Mouse (Mus musculus): ENCODE measurements at regions not wholly inside any gene's neighbourhood (a gene's known extent, or its start where the extent isn't known, plus 50 kb on each side); places are given as distances from the start of the nearest gene placed in this dataset.

- WGBS (ENCODE audit: insufficient replicate concordance) = 28% methylated on average over 3 of the region's 3 CpGs
- TF ChIP-seq EP300 (IDR thresholded peaks at IDR 0.05; ENCODE audit: low read depth) = no peak
- TF ChIP-seq CTCF (IDR thresholded peaks at IDR 0.05; ENCODE audit: low read depth) = no peak
- no peak overlapping the region for H3K4me2 ChIP-seq (ENCODE audit: low read depth)
- H3K27me3 ChIP-seq (ENCODE audit: control insufficient read depth, insufficient read depth, low read length) = no peaks in the 10 kb centered on the region
- H3K9me3 ChIP-seq (ENCODE audit: control insufficient read depth, low read length) = no peaks in the 10 kb centered on the region
- no peak overlapping the region for H3K27ac ChIP-seq
- no peaks in the 10 kb centered on the region for H3K4me1 ChIP-seq (replicated peaks; ENCODE audit: control insufficient read depth in 2 of 2, insufficient read depth in 2 of 2, low read length in 1 of 2)
- no peak overlapping the region for H3K9ac ChIP-seq (replicated peaks)
- H3K4me3 ChIP-seq (ENCODE audit: insufficient read depth in 1 of 2, low read depth in 2 of 2, low read length in 2 of 2) = no peak overlapping the region
- no peak for DNase-seq (ENCODE audit: low read depth in 3 of 3, low spot score in 3 of 3)
- ATAC-seq (ENCODE audit: insufficient read depth) = no peak
- H3K36me3 ChIP-seq (replicated peaks; ENCODE audit: control insufficient read depth, insufficient read depth, low read depth) = no peaks in the 10 kb centered on the region
Measured at GRCm38 (mm10) chrX:57655483-57655882, 151.9 kb upstream of the Gpr101 start.

All from liver, embryonic 14.5 days (tissue).